Mouse (Mus musculus): Measurements from ENCODE around the gene Adora2a. TPM values are rescaled to one million over a fixed set of nuclear protein-coding genes. Genes with fewer than 3 reads are reported as not detected.
A peak's percentile ranks its signal among the peaks of the same experiment; 100 is the strongest.
"Not testable (repeated sequence)": the region's sequence is repeated elsewhere in the genome, so short reads cannot be mapped to it uniquely, and the experiment has no call there.

Gene Adora2a
- polyA plus RNA-seq, 1 experiment from 2014 or later: 2.1 TPM

GRCm38 (mm10) chr10:75365231-75365633, 48.6 kb downstream of the Adora2a start:
- no peaks in the 10 kb centered on the region; the same call in 1 of the 2 replicates for H3K4me1 ChIP-seq
- H3K9me3 ChIP-seq (replicated peaks): no peaks in the 10 kb centered on the region
- H3K4me3 ChIP-seq: peak overlapping the region; percentile 34; the same call in 1 of the 2 replicates
- H3K36me3 ChIP-seq: no peaks in the 10 kb centered on the region
- no peaks in the 10 kb centered on the region for H3K27me3 ChIP-seq (ENCODE audit: low read depth, poor library complexity, severe bottlenecking)
- H3K27ac ChIP-seq (replicated peaks): no peak overlapping the region
- WGBS: 47% methylated on average over 6 of the region's 6 CpGs
- no peak for DNase-seq (ENCODE audit: low spot score)

GRCm38 (mm10) chr10:75373655-75374351, 57.1 kb downstream of the Adora2a start:
- 88% methylated on average over 16 of the region's 19 CpGs for WGBS
- not testable (repeated sequence) for H3K9me3 ChIP-seq (replicated peaks); H3K4me1 ChIP-seq; H3K27me3 ChIP-seq (ENCODE audit: low read depth, poor library complexity, severe bottlenecking); DNase-seq (ENCODE audit: low spot score); H3K27ac ChIP-seq (replicated peaks); H3K4me3 ChIP-seq; H3K36me3 ChIP-seq

- Histone ChIP-seq H3K9me3 (replicated peaks) (no peaks in the 10 kb centered on the region), H3K36me3 (no peaks in the 10 kb centered on the region), H3K27ac (replicated peaks) (no peak overlapping the region), H3K4me3 (no peak overlapping the region), H3K4me1 (0 out of 2 replicates have a peak, but pooled peaks cover 4% of the 10 kb centered on the region), H3K27me3 (ENCODE audit: low read depth, poor library complexity, severe bottlenecking) (no peaks in the 10 kb centered on the region)
- no peak for DNase-seq (ENCODE audit: low spot score)
- WGBS: 93% methylated on average over 10 of the region's 10 CpGs
Observed at GRCm38 (mm10) chr10:75378688-75379087, 62.0 kb downstream of the Adora2a start.

Other genes with a start within 250 kb of the Adora2a start
- 34.9 and 42.7 TPM in 2 replicates for gene Specc1l, start 104.8 kb upstream of the Adora2a start, polyA plus RNA-seq (2016; fragmentation: Nextera tagmentation; extraction: Ambion mirVana)
- gene Upb1, start 84.2 kb downstream of the Adora2a start, polyA plus RNA-seq (2016; fragmentation: Nextera tagmentation; extraction: Ambion mirVana): not detected in 2 replicates
- 271 and 281 TPM in 2 replicates for gene Snrpd3, start 200.7 kb downstream of the Adora2a start, polyA plus RNA-seq (2016; fragmentation: Nextera tagmentation; extraction: Ambion mirVana)
- 32.1 and 35.7 TPM in 2 replicates for gene Gucd1, start 201.1 kb downstream of the Adora2a start, polyA plus RNA-seq (2016; fragmentation: Nextera tagmentation; extraction: Ambion mirVana)
- gene Lrrc75b, start 243.5 kb downstream of the Adora2a start, polyA plus RNA-seq (2016; fragmentation: Nextera tagmentation; extraction: Ambion mirVana): 1.6 and 3.8 TPM in 2 replicates
- 2.7 and 3.1 TPM in 2 replicates for gene Ggt1, start 244.7 kb downstream of the Adora2a start, polyA plus RNA-seq (2016; fragmentation: Nextera tagmentation; extraction: Ambion mirVana)